Mouse (Mus musculus): ENCODE measurements around the gene Acot7.

DNA sequence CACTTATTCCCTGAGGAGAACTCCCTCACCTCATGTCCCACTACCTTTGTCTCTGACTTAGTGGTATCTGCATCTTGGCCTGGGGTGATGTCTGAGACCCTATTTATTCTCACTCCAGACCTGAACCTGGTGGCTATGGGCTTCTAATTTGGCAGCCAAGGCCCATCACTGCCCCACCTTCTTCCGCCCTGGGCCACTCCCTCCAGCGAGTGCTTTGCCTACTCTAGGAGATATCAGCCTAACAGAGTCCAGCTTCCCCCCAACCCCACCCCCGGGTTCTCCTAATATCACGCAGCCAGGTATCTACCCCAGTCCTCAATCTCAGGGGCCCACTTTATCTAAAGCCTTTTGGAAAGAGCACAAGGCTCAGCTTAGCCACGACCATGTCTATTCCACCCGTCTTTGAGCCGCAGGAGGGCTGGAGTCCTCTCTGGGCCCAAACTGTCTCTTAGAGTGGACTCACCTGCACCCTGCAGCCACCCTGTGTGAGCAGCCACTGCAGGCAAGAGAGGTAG is 26.4 kb upstream of the Acot7 start:
- TF ChIP-seq POLR2A (IDR thresholded peaks at IDR 0.05; ENCODE audit: insufficient read length, low read depth) (no peak), POLR2AphosphoS2 (IDR thresholded peaks at IDR 0.05; ENCODE audit: insufficient read length, low read depth) (no peak), USF1 (IDR thresholded peaks at IDR 0.05; ENCODE audit: low read depth) (no peak), TCF12 (IDR thresholded peaks at IDR 0.05; ENCODE audit: insufficient read depth, poor library complexity, severe bottlenecking) (no peak), E2F4 (IDR thresholded peaks at IDR 0.05; ENCODE audit: insufficient read depth) (no peak), CEBPB (IDR thresholded peaks at IDR 0.05; ENCODE audit: insufficient read depth, poor library complexity, severe bottlenecking) (no peak), MYOG (IDR thresholded peaks at IDR 0.05; ENCODE audit: control insufficient read depth in 1 of 3, insufficient read depth in 1 of 3, insufficient read length in 2 of 3, low read depth in 2 of 3) (no peak), MAX (IDR thresholded peaks at IDR 0.05; ENCODE audit: low read depth) (no peak), MYOD1 (IDR thresholded peaks at IDR 0.05; ENCODE audit: control insufficient read depth in 1 of 3, insufficient read length in 2 of 3, low read depth in 2 of 3) (no peak), REST (IDR thresholded peaks at IDR 0.05; ENCODE audit: insufficient read depth, insufficient read length) (no peak), SRF (IDR thresholded peaks at IDR 0.05; ENCODE audit: control insufficient read depth, insufficient read length, low read depth) (no peak)

Data from myocyte (in vitro differentiated cells).